Mouse (Mus musculus): ENCODE data around the gene Krt32. TPM values are rescaled to one million over a fixed set of nuclear protein-coding genes. Genes with fewer than 3 reads are reported as not detected.

Krt32 gene
- polyA plus RNA-seq, 1 experiment from 2014 or later = not detected

DNA sequence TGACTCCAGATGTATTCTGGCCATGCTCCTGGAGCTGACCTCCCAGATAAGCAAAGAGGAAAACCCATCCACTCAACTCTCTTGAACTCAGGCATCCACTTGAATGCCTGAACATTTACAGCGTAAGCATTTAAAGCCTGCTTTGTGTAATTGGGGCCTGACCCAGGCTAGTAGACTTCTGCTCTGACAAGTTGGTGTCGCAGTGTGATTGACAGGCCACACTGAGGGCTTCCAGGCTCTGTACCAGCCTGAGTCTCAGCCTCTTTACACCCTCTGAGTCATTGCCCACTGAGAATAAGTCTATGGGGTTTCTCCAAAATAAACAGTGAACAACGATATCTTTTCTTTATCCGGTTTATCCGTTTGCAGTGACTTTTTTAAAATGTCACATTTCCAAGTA is 32.3 kb upstream of the Krt32 start:
- H3K4me1 ChIP-seq (replicated peaks; ENCODE audit: control insufficient read depth, insufficient read depth, low read length) = no peaks in the 10 kb centered on the region
- ATAC-seq = no peak
- no peaks in the 10 kb centered on the region for H3K36me3 ChIP-seq (ENCODE audit: control insufficient read depth, insufficient read depth)
- no peaks in the 10 kb centered on the region for H3K9me3 ChIP-seq (ENCODE audit: control insufficient read depth)
- no peak for TF ChIP-seq CTCF (IDR thresholded peaks at IDR 0.05; ENCODE audit: low read depth)
- H3K9ac ChIP-seq (ENCODE audit: low read depth, low read length) = no peak overlapping the region
- no peak overlapping the region for H3K27ac ChIP-seq (ENCODE audit: low read depth, low read length)
- 81% methylated on average over 5 of the region's 5 CpGs for WGBS
- no peaks in the 10 kb centered on the region for H3K27me3 ChIP-seq (replicated peaks; ENCODE audit: control insufficient read depth, insufficient read depth, low read length)
- no peak overlapping the region for H3K4me2 ChIP-seq (replicated peaks; ENCODE audit: low read depth)
- H3K4me3 ChIP-seq (ENCODE audit: low read depth, low read length) = no peak overlapping the region

DNA sequence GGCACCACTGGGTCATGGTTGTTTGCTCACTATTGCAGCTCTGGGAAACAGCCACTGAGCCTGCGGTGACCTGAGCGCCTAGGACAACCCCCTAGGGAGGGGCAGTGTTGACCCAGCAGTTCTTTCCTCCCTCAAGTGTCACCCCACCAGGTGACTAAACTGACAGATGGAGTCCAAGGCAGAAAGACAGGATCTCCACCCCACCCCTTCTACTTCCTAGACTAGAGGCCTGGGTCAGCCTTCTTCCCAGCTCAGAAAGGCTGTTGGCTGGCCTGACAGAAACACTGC is 25.7 kb upstream of the Krt32 start:
- Histone ChIP-seq H3K4me3 (ENCODE audit: low read depth, low read length) (no peak overlapping the region), H3K27ac (ENCODE audit: low read depth, low read length) (no peak overlapping the region), H3K9me3 (ENCODE audit: control insufficient read depth) (no peaks in the 10 kb centered on the region), H3K36me3 (ENCODE audit: control insufficient read depth, insufficient read depth) (no peaks in the 10 kb centered on the region), H3K27me3 (replicated peaks; ENCODE audit: control insufficient read depth, insufficient read depth, low read length) (no peaks in the 10 kb centered on the region), H3K4me2 (replicated peaks; ENCODE audit: low read depth) (no peak overlapping the region), H3K4me1 (replicated peaks; ENCODE audit: control insufficient read depth, insufficient read depth, low read length) (no peaks in the 10 kb centered on the region), H3K9ac (ENCODE audit: low read depth, low read length) (no peak overlapping the region)
- ATAC-seq = peak; percentile 59; the same call in 1 of the 2 replicates
- TF ChIP-seq CTCF (IDR thresholded peaks at IDR 0.05; ENCODE audit: low read depth) = no peak
- WGBS = 40% methylated on average over 2 of the region's 2 CpGs

DNA sequence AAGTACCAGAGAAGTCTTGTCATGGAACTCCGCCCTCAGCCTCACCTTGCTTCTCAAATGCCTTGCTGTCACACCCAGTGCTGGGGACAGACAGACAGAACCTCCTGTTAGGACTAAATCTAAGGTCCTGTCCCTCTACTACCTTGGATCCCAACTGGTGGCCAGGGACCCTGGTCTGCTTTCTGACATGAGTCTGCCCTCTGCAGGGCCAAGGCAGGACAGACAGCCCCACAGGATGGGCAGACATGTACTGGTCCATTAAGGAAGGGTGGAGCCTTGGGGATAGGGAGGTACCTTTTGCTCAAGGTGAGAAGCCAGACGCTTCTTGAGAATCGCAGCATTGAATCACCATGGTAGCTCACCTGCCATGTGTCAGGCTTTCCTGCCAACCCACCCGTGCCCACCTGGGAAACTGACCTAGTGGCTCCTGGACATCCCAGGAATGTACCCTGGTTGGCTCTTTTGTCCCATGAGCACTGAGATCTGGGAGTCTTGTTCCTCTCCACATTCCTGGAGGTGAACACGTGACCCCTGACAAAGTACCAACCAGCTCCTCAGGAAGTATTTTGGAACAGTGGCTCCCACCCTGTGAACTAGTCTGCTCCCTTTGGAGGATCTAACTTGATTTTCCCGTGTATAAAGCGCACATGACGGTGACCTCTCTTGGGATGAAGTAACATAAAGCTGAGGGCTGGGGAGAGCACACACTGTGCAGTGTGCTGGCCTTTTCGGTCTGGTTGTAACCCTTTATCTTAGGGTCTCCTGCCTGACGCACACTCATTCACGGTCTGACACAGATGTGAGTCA is 25.1 kb upstream of the Krt32 start:
- H3K9ac ChIP-seq (ENCODE audit: low read depth, low read length) = no peak overlapping the region
- no peak overlapping the region for H3K4me3 ChIP-seq (ENCODE audit: low read depth, low read length)
- ATAC-seq = no peak
- WGBS = 63% methylated on average over 11 of the region's 11 CpGs
- no peak overlapping the region for H3K4me2 ChIP-seq (replicated peaks; ENCODE audit: low read depth)
- H3K9me3 ChIP-seq (ENCODE audit: control insufficient read depth) = no peaks in the 10 kb centered on the region
- no peaks in the 10 kb centered on the region for H3K4me1 ChIP-seq (replicated peaks; ENCODE audit: control insufficient read depth, insufficient read depth, low read length)
- H3K36me3 ChIP-seq (ENCODE audit: control insufficient read depth, insufficient read depth) = no peaks in the 10 kb centered on the region
- no peaks in the 10 kb centered on the region for H3K27me3 ChIP-seq (replicated peaks; ENCODE audit: control insufficient read depth, insufficient read depth, low read length)
- no peak overlapping the region for H3K27ac ChIP-seq (ENCODE audit: low read depth, low read length)
- peak; percentile 46 for TF ChIP-seq CTCF (IDR thresholded peaks at IDR 0.05; ENCODE audit: low read depth)

DNA sequence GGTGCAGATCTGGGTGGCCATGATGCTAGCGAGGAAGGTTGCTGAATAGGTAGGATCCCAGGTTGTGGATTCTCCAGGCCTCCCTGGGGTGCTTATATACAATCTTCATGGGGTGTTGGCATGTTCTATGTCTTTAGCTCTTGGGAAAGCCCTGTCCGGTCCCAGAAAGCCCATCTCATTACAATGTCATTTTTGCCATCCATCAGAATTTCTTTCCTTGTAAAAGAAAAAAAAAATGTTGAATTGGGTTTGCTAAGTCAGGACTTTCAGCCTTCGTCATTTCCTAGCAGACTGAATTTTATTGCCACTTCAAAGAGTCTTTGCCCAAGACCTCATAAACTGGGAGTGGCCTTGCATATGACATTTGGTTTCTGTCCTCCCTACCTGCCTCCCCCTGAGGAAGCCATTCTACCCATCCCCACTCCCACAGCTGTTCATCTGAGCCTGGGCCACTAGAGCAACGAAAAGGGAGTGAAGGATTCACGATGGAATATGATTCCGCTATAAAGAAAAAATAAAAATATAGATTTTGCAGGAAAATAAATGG is 17.6 kb upstream of the Krt32 start, which contains the start of gene Krt36:
Gene Krt36 (minus strand): TSS at position 51 of the 547 bp plus-strand sequence.
- no peak within 1 kb of the TSS for H3K27ac ChIP-seq (ENCODE audit: low read depth, low read length)
- no peaks in the 10 kb centered on the region for H3K9me3 ChIP-seq (ENCODE audit: control insufficient read depth)
- no peak within 1 kb of the TSS for H3K4me3 ChIP-seq (ENCODE audit: low read depth, low read length)
- H3K4me1 ChIP-seq (replicated peaks; ENCODE audit: control insufficient read depth, insufficient read depth, low read length) = no peaks in the 10 kb centered on the region
- no peak for ATAC-seq
- 62% methylated on average over 6 of the region's 6 CpGs for WGBS
- H3K4me2 ChIP-seq (replicated peaks; ENCODE audit: low read depth) = no peak within 1 kb of the TSS
- H3K36me3 ChIP-seq (ENCODE audit: control insufficient read depth, insufficient read depth) = no peaks in the 10 kb centered on the region
- H3K27me3 ChIP-seq (replicated peaks; ENCODE audit: control insufficient read depth, insufficient read depth, low read length) = no peaks in the 10 kb centered on the region
- TF ChIP-seq CTCF (IDR thresholded peaks at IDR 0.05; ENCODE audit: low read depth) = no peak
- no peak within 1 kb of the TSS for H3K9ac ChIP-seq (ENCODE audit: low read depth, low read length)

- ATAC-seq = no peak
- 73% methylated on average over 15 of the region's 15 CpGs for WGBS
These were observed 14.8 kb upstream of the Krt32 start for GRCm38 (mm10) chr11:100102693-100103429.

DNA sequence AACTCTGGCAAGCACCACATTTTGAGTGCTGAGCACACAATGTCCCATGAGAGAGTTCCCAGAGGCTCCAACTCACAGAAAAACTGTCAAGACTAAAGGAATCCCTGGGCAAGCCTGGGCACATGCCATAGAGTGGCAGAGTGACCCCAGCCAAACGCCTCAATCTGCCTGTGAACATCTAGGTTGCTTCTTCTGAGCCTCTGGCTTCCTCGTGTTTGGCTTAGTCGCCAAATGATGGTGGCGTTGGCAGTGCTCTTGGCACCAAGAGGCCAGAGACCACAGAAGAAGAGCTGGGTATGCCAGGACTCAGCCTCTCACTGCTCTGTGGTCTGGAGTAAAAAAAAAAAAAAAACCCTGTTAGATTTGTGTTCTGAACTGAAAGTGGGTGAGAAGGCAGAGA is 12.4 kb upstream of the Krt32 start:
- Histone ChIP-seq H3K9me3 (ENCODE audit: control insufficient read depth) (no peaks in the 10 kb centered on the region), H3K4me3 (ENCODE audit: low read depth, low read length) (no peak overlapping the region), H3K27me3 (replicated peaks; ENCODE audit: control insufficient read depth, insufficient read depth, low read length) (no peaks in the 10 kb centered on the region), H3K4me1 (replicated peaks; ENCODE audit: control insufficient read depth, insufficient read depth, low read length) (no peaks in the 10 kb centered on the region), H3K9ac (ENCODE audit: low read depth, low read length) (no peak overlapping the region), H3K27ac (ENCODE audit: low read depth, low read length) (no peak overlapping the region), H3K4me2 (replicated peaks; ENCODE audit: low read depth) (no peak overlapping the region), H3K36me3 (ENCODE audit: control insufficient read depth, insufficient read depth) (no peaks in the 10 kb centered on the region)
- ATAC-seq = no peak
- TF ChIP-seq CTCF (IDR thresholded peaks at IDR 0.05; ENCODE audit: low read depth) = no peak
- 85% methylated on average over 4 of the region's 4 CpGs for WGBS

More at GRCm38 (mm10) chr11:100102693-100103429, 14.8 kb upstream of the Krt32 start:
- no peak overlapping the region for H3K9ac ChIP-seq (ENCODE audit: low read depth, low read length)
- H3K4me2 ChIP-seq (replicated peaks; ENCODE audit: low read depth) = no peak overlapping the region
- H3K9me3 ChIP-seq (ENCODE audit: control insufficient read depth) = no peaks in the 10 kb centered on the region
- H3K27me3 ChIP-seq (replicated peaks; ENCODE audit: control insufficient read depth, insufficient read depth, low read length) = no peaks in the 10 kb centered on the region
- H3K36me3 ChIP-seq (ENCODE audit: control insufficient read depth, insufficient read depth) = no peaks in the 10 kb centered on the region
- no peak overlapping the region for H3K27ac ChIP-seq (ENCODE audit: low read depth, low read length)
- H3K4me1 ChIP-seq (replicated peaks; ENCODE audit: control insufficient read depth, insufficient read depth, low read length) = no peaks in the 10 kb centered on the region
- no peak overlapping the region for H3K4me3 ChIP-seq (ENCODE audit: low read depth, low read length)
- no peak for TF ChIP-seq CTCF (IDR thresholded peaks at IDR 0.05; ENCODE audit: low read depth)

Measured in intestine, postnatal 0 days (tissue).